Mouse (Mus musculus) hindbrain, embryonic 14.5 days (tissue): ENCODE results near the gene Gprc5c. TPM values are rescaled to one million over a fixed set of nuclear protein-coding genes. Genes with fewer than 3 reads are reported as not detected.
A peak's percentile ranks its signal among the peaks of the same experiment; 100 is the strongest.

Experiments
- ATAC-seq: fragments of 200-750 bp; cut with Nextera tagmentation; 2 replicates; pipeline ENCODE4 v1.8.0; 2017; ENCODE audit warnings: moderate number of reproducible peaks, mild to moderate bottlenecking, moderate TSS enrichment, moderate library complexity; ENCODE audit not compliant: low FRiP score
- DNase-seq: peaks from one replicate; pipeline ENCODE4 v3.0.0-alpha.2; 2015; ENCODE audit warnings: low spot score
- H3K27ac ChIP-seq: fragments of 300-500 bp; sonication (generic); 2 replicates; pipeline ENCODE4 v1.5.1; 2014; ENCODE audit warnings: mild to moderate bottlenecking, moderate library complexity
- H3K27me3 ChIP-seq: fragments of 300-500 bp; sonication (generic); 2 replicates; pipeline ENCODE4 v1.6.1; 2014; ENCODE audit warnings: mild to moderate bottlenecking, low read length, mixed read lengths; ENCODE audit not compliant: control insufficient read depth, insufficient read depth
- H3K36me3 ChIP-seq: fragments of 300-500 bp; sonication (generic); replicated peaks from 2 replicates; pipeline ENCODE4 v1.6.1; 2014; ENCODE audit not compliant: control insufficient read depth, insufficient read depth
- H3K4me1 ChIP-seq: fragments of 300-500 bp; sonication (generic); replicated peaks from 2 replicates; pipeline ENCODE4 v1.6.1; 2014; ENCODE audit warnings: antibody characterized with exemption, low read length, mixed read lengths; ENCODE audit not compliant: control insufficient read depth, insufficient read depth
- H3K4me2 ChIP-seq: fragments of 300-500 bp; sonication (generic); replicated peaks from 2 replicates; pipeline ENCODE4 v1.6.1; 2014; ENCODE audit warnings: mild to moderate bottlenecking, moderate library complexity
- H3K4me3 ChIP-seq: fragments of 300-500 bp; sonication (generic); replicated peaks from 2 replicates; pipeline ENCODE4 v1.5.1; 2014; ENCODE audit warnings: mild to moderate bottlenecking, low read length
- H3K9ac ChIP-seq: fragments of 300-500 bp; sonication (generic); 2 replicates; pipeline ENCODE4 v1.6.1; 2014
- H3K9me3 ChIP-seq: fragments of 300-500 bp; sonication (generic); 2 replicates; pipeline ENCODE4 v1.6.1; 2016; ENCODE audit warnings: low read length; ENCODE audit not compliant: control insufficient read depth
- WGBS: fragments of 180-500 bp; shearing (Covaris S2); extraction: QIAGEN DNeasy Blood & Tissue Kit; methylation state at CpG from one replicate; pipeline ENCODE4 v1.1.7; 2014; 5-methylcytosine and 5-hydroxymethylcytosine counted together
- polyA plus RNA-seq: library from polyadenylated mRNA; unstranded; fragments of >200 nt; fragmentation: Nextera tagmentation; extraction: Ambion mirVana; gene quantifications from 2 replicates; pipeline ENCODE4 v1.2.1, GENCODE M21; 2014

Gene Gprc5c
- polyA plus RNA-seq, 1 experiment from 2014 or later = 9.9 TPM

GRCm38 (mm10) chr11:114912847-114913246 is 61.9 kb downstream of the Gprc5c start:
- ATAC-seq (peak; percentile 40; the same call in 1 of the 2 replicates), DNase-seq (peak; percentile 90)
- no peaks in the 10 kb centered on the region for H3K4me1 ChIP-seq
- no peak overlapping the region for H3K9ac ChIP-seq
- H3K4me2 ChIP-seq = no peak overlapping the region
- no peaks in the 10 kb centered on the region for H3K9me3 ChIP-seq
- H3K27ac ChIP-seq = no peak overlapping the region
- H3K27me3 ChIP-seq = no peaks in the 10 kb centered on the region
- 18% methylated on average over 9 of the region's 9 CpGs for WGBS
- H3K36me3 ChIP-seq = no peaks in the 10 kb centered on the region
- H3K4me3 ChIP-seq = no peak overlapping the region

- Histone ChIP-seq H3K27me3 (no peaks in the 10 kb centered on the region), H3K4me1 (no peaks in the 10 kb centered on the region), H3K27ac (no peak overlapping the region), H3K4me2 (no peak overlapping the region), H3K9me3 (no peaks in the 10 kb centered on the region), H3K36me3 (no peaks in the 10 kb centered on the region), H3K4me3 (no peak overlapping the region), H3K9ac (no peak overlapping the region)
- no peak for ATAC-seq
- 61% methylated on average over 7 of the region's 7 CpGs for WGBS
- no peak for DNase-seq
Observed at GRCm38 (mm10) chr11:114914978-114915377, 64.0 kb downstream of the Gprc5c start.

- Histone ChIP-seq H3K9me3 (no peaks in the 10 kb centered on the region), H3K9ac (no peak overlapping the region), H3K4me1 (no peaks in the 10 kb centered on the region), H3K4me3 (no peak overlapping the region), H3K27me3 (no peaks in the 10 kb centered on the region), H3K36me3 (no peaks in the 10 kb centered on the region), H3K27ac (no peak overlapping the region), H3K4me2 (no peak overlapping the region)
- DNase-seq (no peak), ATAC-seq (no peak)
- 87% methylated on average over 6 of the region's 6 CpGs for WGBS
Observed at GRCm38 (mm10) chr11:114917120-114917519, 66.2 kb downstream of the Gprc5c start.

Other genes starting within 250 kb of the Gprc5c start
- 694 and 869 TPM in 2 replicates for gene Rpl38, start 182.6 kb upstream of the Gprc5c start, polyA plus RNA-seq
- 32.0 and 35.1 TPM in 2 replicates for gene Ttyh2, start 175.7 kb upstream of the Gprc5c start, polyA plus RNA-seq
- 1.9 and 2.5 TPM in 2 replicates for gene Dnaic2, start 123.7 kb upstream of the Gprc5c start, polyA plus RNA-seq
- 0.99 and 1.4 TPM in 2 replicates for gene Kif19a, start 85.8 kb upstream of the Gprc5c start, polyA plus RNA-seq
- 20.0 and 22.1 TPM in 2 replicates for gene Btbd17, start 55.2 kb upstream of the Gprc5c start, polyA plus RNA-seq
- gene Gpr142, start 52.2 kb upstream of the Gprc5c start, polyA plus RNA-seq = not detected in 2 replicates
- gene Cd300a, start 38.9 kb downstream of the Gprc5c start, polyA plus RNA-seq = 0.81 and 1.9 TPM in 2 replicates
- 0.10 and 0.29 TPM in 2 replicates for gene Cd300lb, start 83.2 kb downstream of the Gprc5c start, polyA plus RNA-seq
- gene Cd300c, start 118.0 kb downstream of the Gprc5c start, polyA plus RNA-seq = not detected in 2 replicates
- gene Cd300ld, start 138.8 kb downstream of the Gprc5c start, polyA plus RNA-seq = 0.08 and 0.11 TPM in 2 replicates
- 1.0 and 1.7 TPM in 2 replicates for gene Cd300c2, start 150.7 kb downstream of the Gprc5c start, polyA plus RNA-seq
- not detected in 2 replicates for gene Cd300ld2, start 165.0 kb downstream of the Gprc5c start, polyA plus RNA-seq
- gene Cd300ld4, start 175.9 kb downstream of the Gprc5c start, polyA plus RNA-seq = not detected in 2 replicates
- gene Cd300ld5, start 186.6 kb downstream of the Gprc5c start, polyA plus RNA-seq = not detected in 2 replicates
- gene Cd300ld3, start 197.3 kb downstream of the Gprc5c start, polyA plus RNA-seq = not detected in 2 replicates
- 0.16 TPM in 1 of 2 replicates, not detected in the other for gene Cd300e, start 211.0 kb downstream of the Gprc5c start, polyA plus RNA-seq
- gene Rab37, start 240.3 kb downstream of the Gprc5c start, polyA plus RNA-seq = 0.59 and 0.66 TPM in 2 replicates